Mouse (Mus musculus) kidney, embryonic 16.5 days (tissue): ENCODE measurements around the gene Cpeb1. TPM values are rescaled to one million over a fixed set of nuclear protein-coding genes. Genes with fewer than 3 reads are reported as not detected.

Experiments used
- ATAC-seq: fragments of 200-750 bp; cut with Nextera tagmentation; 2 replicates; pipeline ENCODE4 v1.8.0; 2017; ENCODE audit warnings: moderate TSS enrichment; ENCODE audit not compliant: low FRiP score, low TSS enrichment
- H3K27ac ChIP-seq: fragments of 300-500 bp; sonication (generic); 2 replicates; pipeline ENCODE4 v1.5.1; 2014; ENCODE audit warnings: low read length
- H3K27me3 ChIP-seq: fragments of 300-500 bp; sonication (generic); 2 replicates; pipeline ENCODE4 v1.6.1; 2014; ENCODE audit warnings: low read length, control low read depth, mixed read lengths; ENCODE audit not compliant: insufficient read depth
- H3K36me3 ChIP-seq: fragments of 300-500 bp; sonication (generic); 2 replicates; pipeline ENCODE4 v1.6.1; 2014; ENCODE audit warnings: low read length, control low read depth, mixed read lengths; ENCODE audit not compliant: insufficient read depth
- H3K4me1 ChIP-seq: fragments of 300-500 bp; sonication (generic); 2 replicates; pipeline ENCODE4 v1.6.1; 2014; ENCODE audit warnings: low read length, control low read depth, mixed read lengths; ENCODE audit not compliant: insufficient read depth
- H3K4me2 ChIP-seq: fragments of 300-500 bp; sonication (generic); replicated peaks from 2 replicates; pipeline ENCODE4 v1.6.1; 2014; ENCODE audit warnings: low read depth, low read length
- H3K4me3 ChIP-seq: fragments of 300-500 bp; sonication (generic); 2 replicates; pipeline ENCODE4 v1.5.1; 2014; ENCODE audit warnings: mild to moderate bottlenecking, low read length
- H3K9ac ChIP-seq: fragments of 300-500 bp; sonication (generic); replicated peaks from 2 replicates; pipeline ENCODE4 v1.6.1; 2014; ENCODE audit warnings: low read length
- H3K9me3 ChIP-seq: fragments of 300-500 bp; sonication (generic); 2 replicates; pipeline ENCODE4 v1.6.1; 2016; ENCODE audit warnings: low read length, control low read depth
- WGBS: fragments of 180-500 bp; shearing (Covaris S2); extraction: QIAGEN DNeasy Blood & Tissue Kit; methylation state at CpG from one replicate; pipeline ENCODE4 v1.1.7; 2014; 5-methylcytosine and 5-hydroxymethylcytosine counted together
- polyA plus RNA-seq: library from polyadenylated mRNA; unstranded; fragments of >200 nt; fragmentation: Nextera tagmentation; extraction: Ambion mirVana; gene quantifications from 2 replicates; pipeline ENCODE4 v1.2.1, GENCODE M21; 2015

The Cpeb1 gene
- 0.76 and 0.85 TPM in 2 replicates for polyA plus RNA-seq

DNA sequence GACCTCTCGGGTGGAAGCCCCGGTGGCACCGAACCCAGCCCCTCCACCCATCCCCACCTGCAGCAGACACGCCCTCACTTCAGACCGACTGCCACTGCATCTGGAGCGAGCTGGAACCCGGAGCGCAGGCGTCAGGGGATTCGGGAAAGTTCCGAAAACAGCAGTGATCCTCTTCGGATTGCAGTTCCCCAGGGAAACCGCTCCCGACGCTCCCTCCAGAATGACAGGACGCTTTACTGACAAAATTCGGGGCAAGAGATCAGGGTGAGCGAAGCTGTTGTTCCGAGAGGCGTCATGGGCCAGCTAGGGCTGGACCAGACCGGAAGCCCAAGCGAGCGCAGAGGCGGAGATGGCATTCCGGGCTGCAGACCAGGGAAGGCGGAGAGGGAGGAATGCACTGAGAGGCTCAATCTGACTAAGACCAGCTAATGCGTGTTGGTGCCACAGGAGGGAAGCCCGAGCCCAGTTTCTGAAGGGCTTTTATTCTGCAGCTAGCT is at the start of gene Cpeb1:
Gene Cpeb1 (minus strand): TSS at position 311 of the 497 bp plus-strand sequence.
- Histone ChIP-seq H3K4me3 (peak within 1 kb of the TSS; percentile 57), H3K4me2 (peak within 1 kb of the TSS; percentile 89), H3K36me3 (no peaks in the 10 kb centered on the region), H3K4me1 (peaks cover 23% of the 10 kb centered on the region), H3K9me3 (no peaks in the 10 kb centered on the region), H3K27ac (no peak within 1 kb of the TSS), H3K9ac (peak within 1 kb of the TSS; percentile 38; the same call in 1 of the 2 replicates), H3K27me3 (peaks cover 62% of the 10 kb centered on the region)
- under 1% methylated on average over 28 of the region's 28 CpGs for WGBS
- peak; percentile 74; the same call in 1 of the 2 replicates for ATAC-seq

DNA sequence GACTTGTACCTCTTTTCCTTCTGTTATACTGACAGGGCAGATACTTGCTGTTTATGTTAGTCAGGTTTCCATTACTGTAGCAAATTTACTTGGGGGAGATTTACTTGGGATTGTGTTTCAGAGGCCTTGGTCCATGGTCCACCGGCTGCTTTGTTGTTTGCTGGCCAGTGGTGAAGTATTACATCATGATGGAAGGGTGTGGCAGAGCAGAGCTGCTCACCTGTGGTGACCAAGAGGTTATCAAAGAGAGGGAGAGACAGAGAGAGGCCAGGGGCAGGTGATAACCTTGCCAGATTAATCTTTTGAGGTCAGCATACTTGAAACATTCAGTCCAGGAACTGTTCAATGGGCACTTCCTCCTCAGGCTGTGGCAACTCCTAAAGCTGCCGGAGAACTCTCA is 45.8 kb upstream of the Cpeb1 start:
- Histone ChIP-seq H3K4me1 (no peaks in the 10 kb centered on the region), H3K4me2 (no peak overlapping the region), H3K9me3 (no peaks in the 10 kb centered on the region), H3K36me3 (no peaks in the 10 kb centered on the region), H3K27me3 (no peaks in the 10 kb centered on the region), H3K4me3 (no peak overlapping the region), H3K9ac (no peak overlapping the region), H3K27ac (no peak overlapping the region)
- whole genome bisulfite sequencing: 57% methylated on average over 2 of the region's 2 CpGs
- ATAC-seq: no peak

GRCm38 (mm10) chr7:81498181-81498580 is 42.9 kb upstream of the Cpeb1 start, which contains the start of gene BC048679:
Gene BC048679, minus strand, starts transcription at chr7:81498281.
- H3K4me1 ChIP-seq: peaks cover 5% of the 10 kb centered on the region; the same call in 1 of the 2 replicates
- H3K4me3 ChIP-seq: no peak within 1 kb of the TSS
- H3K9me3 ChIP-seq: no peaks in the 10 kb centered on the region
- H3K27ac ChIP-seq: no peak within 1 kb of the TSS
- H3K9ac ChIP-seq: no peak within 1 kb of the TSS
- 58% methylated on average over 7 of the region's 7 CpGs for WGBS
- no peak within 1 kb of the TSS for H3K4me2 ChIP-seq
- H3K36me3 ChIP-seq: no peaks in the 10 kb centered on the region
- no peak for ATAC-seq
- peaks cover 11% of the 10 kb centered on the region for H3K27me3 ChIP-seq

DNA sequence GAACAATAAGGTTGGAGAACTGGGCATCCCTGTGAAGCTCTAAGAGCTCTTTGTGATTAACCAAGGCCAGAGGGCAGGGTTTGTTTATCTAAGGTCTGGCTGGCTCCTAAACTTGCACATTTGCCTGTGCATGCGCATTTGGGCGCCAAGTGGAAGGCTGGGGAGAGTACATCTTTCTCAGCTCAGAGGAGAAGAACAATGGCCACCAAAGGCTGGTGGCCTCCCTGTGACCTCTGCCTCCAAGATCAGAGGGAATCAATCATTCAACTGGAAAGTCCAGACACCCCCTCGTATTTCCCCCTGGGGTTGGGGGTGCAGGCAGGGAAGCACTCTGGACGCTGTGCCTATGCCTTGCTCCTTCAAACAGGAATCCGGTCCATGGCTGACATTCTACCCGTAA is 41.9 kb upstream of the Cpeb1 start:
- 34% methylated on average over 6 of the region's 6 CpGs for WGBS

DNA sequence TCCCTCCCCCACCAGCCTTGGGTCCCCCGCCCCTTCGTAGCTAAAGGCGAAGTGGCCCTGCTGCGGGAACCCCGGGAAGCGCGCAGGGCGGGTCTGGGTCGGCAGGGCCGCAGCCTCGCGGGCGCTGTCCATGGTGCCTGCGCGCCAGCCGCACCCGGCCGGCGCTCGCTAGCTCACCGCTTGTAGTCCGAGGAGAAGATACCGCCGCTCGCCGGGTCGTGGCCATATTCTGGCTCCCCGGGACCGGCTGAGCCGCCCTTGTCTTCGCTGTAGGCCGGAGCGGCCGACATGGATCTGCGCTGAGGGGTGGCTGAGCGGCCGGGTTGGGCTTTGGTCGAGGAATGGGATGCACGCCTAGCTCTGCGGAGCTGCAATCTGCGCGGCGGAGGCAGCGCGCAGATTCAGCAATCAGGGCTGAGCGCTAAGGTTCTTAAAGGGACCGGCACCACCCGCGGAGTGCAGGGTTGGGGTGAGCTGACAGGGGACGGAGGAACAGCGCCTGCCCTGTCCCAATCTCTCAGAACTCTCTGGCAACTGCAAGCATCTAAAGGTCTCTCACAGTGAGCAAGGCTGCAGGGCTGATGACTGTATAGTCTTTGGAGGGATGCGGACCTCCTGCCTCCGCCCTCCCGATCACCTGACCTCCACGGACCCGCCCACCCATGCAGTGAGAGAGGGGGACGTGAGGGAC is 38.2 kb upstream of the Cpeb1 start, which contains the start of gene Ap3b2:
Gene Ap3b2 (minus strand): TSS at position 595 of the 691 bp plus-strand sequence.
- Histone ChIP-seq H3K4me3 (peak within 1 kb of the TSS; percentile 52), H3K4me2 (peak within 1 kb of the TSS; percentile 82), H3K9ac (no peak within 1 kb of the TSS), H3K27me3 (peaks cover 23% of the 10 kb centered on the region), H3K36me3 (no peaks in the 10 kb centered on the region), H3K27ac (no peak within 1 kb of the TSS), H3K9me3 (no peaks in the 10 kb centered on the region), H3K4me1 (peaks cover 5% of the 10 kb centered on the region; the same call in 1 of the 2 replicates)
- under 1% methylated on average over 57 of the region's 57 CpGs for WGBS
- peak; percentile 80 for ATAC-seq

More for the DNA sequence above, 41.9 kb upstream of the Cpeb1 start:
- H3K4me3 ChIP-seq: no peak overlapping the region
- H3K36me3 ChIP-seq: no peaks in the 10 kb centered on the region
- H3K9ac ChIP-seq: no peak overlapping the region
- H3K9me3 ChIP-seq: no peaks in the 10 kb centered on the region
- no peak overlapping the region for H3K4me2 ChIP-seq
- peaks cover 19% of the 10 kb centered on the region for H3K27me3 ChIP-seq
- peaks cover 5% of the 10 kb centered on the region; the same call in 1 of the 2 replicates for H3K4me1 ChIP-seq
- ATAC-seq: no peak
- no peak overlapping the region for H3K27ac ChIP-seq

GRCm38 (mm10) chr7:81492628-81493027 is 37.4 kb upstream of the Cpeb1 start:
- Histone ChIP-seq H3K27ac (no peak overlapping the region), H3K27me3 (peaks cover 23% of the 10 kb centered on the region), H3K4me1 (peaks cover 5% of the 10 kb centered on the region; the same call in 1 of the 2 replicates), H3K36me3 (no peaks in the 10 kb centered on the region), H3K4me2 (peak overlapping the region; percentile 82; the same call in 1 of the 2 replicates), H3K4me3 (no peak overlapping the region), H3K9me3 (no peaks in the 10 kb centered on the region), H3K9ac (no peak overlapping the region)
- no peak for ATAC-seq
- WGBS: 48% methylated on average over 9 of the region's 9 CpGs

DNA sequence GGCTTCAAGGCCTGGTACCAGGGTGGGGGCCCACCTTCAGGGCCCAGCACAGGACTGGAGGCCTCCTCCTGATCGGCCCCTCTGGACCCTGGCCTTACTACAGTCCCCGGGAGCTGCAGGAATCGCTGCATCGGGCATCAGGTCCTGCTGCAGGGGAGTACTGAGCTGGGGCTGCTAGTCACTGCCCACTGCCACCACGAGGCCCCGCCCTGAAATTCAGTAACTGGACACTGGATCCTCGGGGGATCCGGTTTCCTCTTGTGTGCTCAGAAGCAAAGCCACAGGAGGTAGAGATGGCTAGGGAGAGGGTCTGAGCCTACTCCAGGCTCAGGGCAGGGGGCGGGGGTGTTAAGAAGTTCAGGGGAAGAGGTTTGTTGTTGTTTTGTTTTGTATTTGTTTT is 34.4 kb upstream of the Cpeb1 start:
- no peaks in the 10 kb centered on the region for H3K36me3 ChIP-seq

GRCm38 (mm10) chr7:81480800-81481199 is 25.5 kb upstream of the Cpeb1 start:
- WGBS: 12% methylated on average over 8 of the region's 8 CpGs

More for the DNA sequence above, 34.4 kb upstream of the Cpeb1 start:
- H3K4me1 ChIP-seq: peaks cover 5% of the 10 kb centered on the region; the same call in 1 of the 2 replicates
- ATAC-seq: peak; percentile 29; the same call in 1 of the 2 replicates
- no peaks in the 10 kb centered on the region for H3K9me3 ChIP-seq
- 5% methylated on average over 9 of the region's 9 CpGs for WGBS
- peaks cover 21% of the 10 kb centered on the region for H3K27me3 ChIP-seq
- H3K4me2 ChIP-seq: no peak overlapping the region
- no peak overlapping the region for H3K9ac ChIP-seq
- no peak overlapping the region for H3K27ac ChIP-seq
- H3K4me3 ChIP-seq: no peak overlapping the region

GRCm38 (mm10) chr7:81479531-81480090 is 24.3 kb upstream of the Cpeb1 start:
- Histone ChIP-seq H3K9me3 (no peaks in the 10 kb centered on the region), H3K4me2 (no peak overlapping the region), H3K9ac (no peak overlapping the region), H3K4me1 (no peaks in the 10 kb centered on the region), H3K27me3 (peaks cover 21% of the 10 kb centered on the region), H3K4me3 (no peak overlapping the region), H3K27ac (no peak overlapping the region), H3K36me3 (no peaks in the 10 kb centered on the region)
- ATAC-seq: no peak
- 59% methylated on average over 3 of the region's 3 CpGs for WGBS

More at GRCm38 (mm10) chr7:81480800-81481199, 25.5 kb upstream of the Cpeb1 start:
- Histone ChIP-seq H3K27ac (no peak overlapping the region), H3K4me3 (no peak overlapping the region), H3K4me1 (no peaks in the 10 kb centered on the region), H3K9ac (no peak overlapping the region), H3K9me3 (no peaks in the 10 kb centered on the region), H3K4me2 (no peak overlapping the region), H3K27me3 (peaks cover 19% of the 10 kb centered on the region), H3K36me3 (no peaks in the 10 kb centered on the region)
- ATAC-seq: no peak
